Mouse (Mus musculus) testis, postnatal 10 days (tissue): Measurements from ENCODE around the gene Slco2a1.

Experiments
- DNase-seq: peaks from one replicate; pipeline ENCODE4 v3.0.0; 2021; ENCODE audit warnings: low spot score

Gene Slco2a1

GRCm38 (mm10) chr9:102988462-102988861, at the start of gene Slco2a1:
Slco2a1 (plus strand) TSS chr9:102988712.
- DNase-seq: no peak

- no peak for DNase-seq
These were observed 46.3 kb upstream of the Slco2a1 start for GRCm38 (mm10) chr9:102942221-102942620.

- DNase-seq: no peak
These were observed 43.6 kb upstream of the Slco2a1 start for GRCm38 (mm10) chr9:102944891-102945290.

- DNase-seq: no peak
These were observed 42.0 kb upstream of the Slco2a1 start for GRCm38 (mm10) chr9:102946469-102947015.

GRCm38 (mm10) chr9:102948706-102949105, 39.8 kb upstream of the Slco2a1 start:
- no peak for DNase-seq

GRCm38 (mm10) chr9:102951091-102951994, 37.2 kb upstream of the Slco2a1 start:
- DNase-seq: no peak

GRCm38 (mm10) chr9:102955866-102956265, 32.6 kb upstream of the Slco2a1 start:
- DNase-seq: no peak

- DNase-seq: no peak
These were observed 29.8 kb upstream of the Slco2a1 start for GRCm38 (mm10) chr9:102958703-102959102.

GRCm38 (mm10) chr9:102961356-102962092, 27.0 kb upstream of the Slco2a1 start:
- no peak for DNase-seq

GRCm38 (mm10) chr9:102962093-102962788, 26.3 kb upstream of the Slco2a1 start:
- no peak for DNase-seq

- no peak for DNase-seq
These were observed 25.2 kb upstream of the Slco2a1 start for GRCm38 (mm10) chr9:102963321-102963720.

GRCm38 (mm10) chr9:102964644-102965043, 23.9 kb upstream of the Slco2a1 start:
- DNase-seq: no peak

GRCm38 (mm10) chr9:102972393-102973050, 16.0 kb upstream of the Slco2a1 start:
- DNase-seq: no peak

GRCm38 (mm10) chr9:102975887-102976286, 12.6 kb upstream of the Slco2a1 start:
- no peak for DNase-seq

- no peak for DNase-seq
These were observed 11.4 kb upstream of the Slco2a1 start for GRCm38 (mm10) chr9:102977090-102977489.

GRCm38 (mm10) chr9:102977791-102978492, 10.6 kb upstream of the Slco2a1 start:
- DNase-seq: no peak

- DNase-seq: no peak
These were observed 9.4 kb upstream of the Slco2a1 start for GRCm38 (mm10) chr9:102979011-102979700.

GRCm38 (mm10) chr9:102979956-102980355, 8.6 kb upstream of the Slco2a1 start:
- DNase-seq: no peak

GRCm38 (mm10) chr9:102980420-102980819, 8.1 kb upstream of the Slco2a1 start:
- no peak for DNase-seq

GRCm38 (mm10) chr9:102981791-102982190, 6.7 kb upstream of the Slco2a1 start:
- DNase-seq: no peak
